ENCODE assay signal across 9 mouse cellular contexts in the genomic region with DNA sequence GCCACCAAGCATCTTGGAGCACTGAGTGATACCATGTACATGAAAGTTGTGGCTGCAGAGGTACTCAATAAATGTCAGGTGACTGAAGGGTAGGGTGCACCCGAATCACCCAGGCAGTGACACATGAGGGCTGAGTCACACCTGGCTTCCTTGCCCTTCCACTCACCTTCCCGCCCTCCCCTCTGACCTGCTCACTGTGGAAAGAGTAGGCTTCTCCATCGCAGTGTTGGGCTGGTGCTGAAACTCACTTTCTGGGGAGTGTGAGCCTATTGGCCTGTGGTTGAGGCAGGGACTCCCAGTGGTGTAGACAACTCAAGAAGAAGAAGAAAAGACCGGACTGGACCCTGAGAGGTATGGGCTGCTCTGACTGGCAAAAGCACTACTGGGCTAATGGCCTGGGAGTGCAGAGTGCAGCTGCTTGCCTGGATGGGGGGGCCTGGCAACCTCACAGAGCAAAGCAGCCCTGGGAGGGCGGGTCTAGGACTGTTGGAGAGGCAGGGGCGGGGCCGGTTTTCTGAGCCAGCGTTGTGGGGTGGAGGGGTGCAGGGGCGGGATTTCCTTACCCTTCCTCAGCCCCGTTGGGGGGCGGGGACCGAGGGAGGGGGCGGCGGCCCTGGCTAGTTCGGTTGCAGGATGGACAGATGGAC. TPM values are rescaled to one million over a fixed set of nuclear protein-coding genes. Genes with fewer than 3 reads are reported as not detected.
DNase-seq lines count a peak whose midpoint lies in the region; ATAC-seq and TF ChIP-seq lines count a peak whose summit lies in the region.
"Had no signal": no experiment of that assay in that cellular context is flagged by ENCODE, and none has a peak within 500 bp of the region (broad histone marks: within the 10 kb centered on the region; RNA-seq: fewer than 3 reads in every experiment).

No protein-coding gene starts in this region.

- H3K9ac ChIP-seq in hindbrain, embryonic 11.5 days (ENCODE audit: low read depth, low read length), result no peak overlapping the region
- H3K9ac ChIP-seq in hindbrain, embryonic 16.5 days (ENCODE audit: low read depth, low read length), result no peak overlapping the region
- no peak overlapping the region for H3K9ac ChIP-seq in limb, embryonic 13.5 days

- WGBS in hindbrain, embryonic 11.5 days, result 20% methylated on average over 11 of the region's 15 CpGs
- WGBS in hindbrain, embryonic 16.5 days, result 41% methylated on average over 8 of the region's 15 CpGs
- WGBS in heart, embryonic 10.5 days, result 22% methylated on average over 15 of the region's 15 CpGs
- 20% methylated on average over 15 of the region's 15 CpGs for WGBS in limb, embryonic 13.5 days
- WGBS in small intestine, adult 2 months, result 26% methylated on average over 14 of the region's 15 CpGs

- H3K4me2 ChIP-seq in hindbrain, embryonic 11.5 days (replicated peaks; ENCODE audit: low read depth, low read length), result 0 out of 2 replicates have a peak overlapping the region, but pooled peaks have one; percentile 11
- no peak overlapping the region for H3K4me2 ChIP-seq in hindbrain, embryonic 16.5 days (ENCODE audit: low read length)
- H3K4me2 ChIP-seq in limb, embryonic 13.5 days (replicated peaks), result peak overlapping the region; percentile 53

- no peak for TF ChIP-seq POLR2A in small intestine, adult 2 months (IDR thresholded peaks at IDR 0.05; ENCODE audit: low read depth, low read length)

- no peaks in the 10 kb centered on the region for H3K36me3 ChIP-seq in hindbrain, embryonic 11.5 days (ENCODE audit: control insufficient read depth, insufficient read depth, low read length)
- H3K36me3 ChIP-seq in hindbrain, embryonic 16.5 days (ENCODE audit: control insufficient read depth, insufficient read depth, low read length), result no peaks in the 10 kb centered on the region
- H3K36me3 ChIP-seq in heart, embryonic 10.5 days, result no peaks in the 10 kb centered on the region
- H3K36me3 ChIP-seq in limb, embryonic 13.5 days, result no peaks in the 10 kb centered on the region
- H3K36me3 ChIP-seq in small intestine, adult 2 months (ENCODE audit: control insufficient read depth, insufficient read depth, low read length), result no peaks in the 10 kb centered on the region

- H3K4me3 ChIP-seq in hindbrain, embryonic 11.5 days (ENCODE audit: low read depth, low read length), result no peak overlapping the region
- H3K4me3 ChIP-seq in hindbrain, embryonic 16.5 days (ENCODE audit: low read length), result no peak overlapping the region
- peak overlapping the region; percentile 47 for H3K4me3 ChIP-seq in heart, embryonic 10.5 days
- H3K4me3 ChIP-seq in limb, embryonic 13.5 days, result peak overlapping the region; percentile 28
- H3K4me3 ChIP-seq in small intestine, adult 2 months (ENCODE audit: low read depth, low read length), result peak overlapping the region; percentile 42

- H3K27ac ChIP-seq in hindbrain, embryonic 11.5 days (ENCODE audit: low read depth, low read length), result no peak overlapping the region
- H3K27ac ChIP-seq in hindbrain, embryonic 16.5 days (ENCODE audit: low read depth, low read length), result no peak overlapping the region
- peak overlapping the region; percentile 74 for H3K27ac ChIP-seq in heart, embryonic 10.5 days
- no peak overlapping the region for H3K27ac ChIP-seq in limb, embryonic 13.5 days
- peak overlapping the region; percentile 44; the same call in 1 of the 2 replicates for H3K27ac ChIP-seq in small intestine, adult 2 months (ENCODE audit: insufficient read depth, low read depth, low read length)

- TF ChIP-seq CTCF in small intestine, adult 2 months (IDR thresholded peaks at IDR 0.05; ENCODE audit: extremely low read depth, insufficient read length, insufficient replicate concordance, low read depth, low read length), result no peak

- no peak for DNase-seq in hindbrain, embryonic 11.5 days (ENCODE audit: low spot score)
- DNase-seq in ZHBTc4 (ENCODE audit: low read depth, low spot score), result peak; percentile 48
- DNase-seq in heart, embryonic 10.5 days (ENCODE audit: low spot score), result no peak
- no peak for DNase-seq in frontal cortex, postnatal 10 days (ENCODE audit: low spot score in 2 of 2)
- DNase-seq in cerebellum, adult 9-10 months, result no peak

- no peaks in the 10 kb centered on the region for H3K4me1 ChIP-seq in hindbrain, embryonic 11.5 days (replicated peaks; ENCODE audit: control insufficient read depth, insufficient read depth, low read length)
- H3K4me1 ChIP-seq in hindbrain, embryonic 16.5 days (ENCODE audit: control insufficient read depth, insufficient read depth, low read depth, low read length), result peaks cover 12% of the 10 kb centered on the region
- peaks cover 51% of the 10 kb centered on the region for H3K4me1 ChIP-seq in heart, embryonic 10.5 days
- H3K4me1 ChIP-seq in limb, embryonic 13.5 days, result peaks cover 37% of the 10 kb centered on the region
- H3K4me1 ChIP-seq in small intestine, adult 2 months (ENCODE audit: control insufficient read depth, insufficient read depth, insufficient read length, low read length), result peaks cover 29% of the 10 kb centered on the region

- no peaks in the 10 kb centered on the region for H3K27me3 ChIP-seq in hindbrain, embryonic 11.5 days (ENCODE audit: control insufficient read depth, insufficient read depth, low read length)
- H3K27me3 ChIP-seq in hindbrain, embryonic 16.5 days (replicated peaks; ENCODE audit: control insufficient read depth, insufficient read depth, low read length), result no peaks in the 10 kb centered on the region
- peaks cover 6% of the 10 kb centered on the region; the same call in 1 of the 2 replicates for H3K27me3 ChIP-seq in heart, embryonic 10.5 days (ENCODE audit: insufficient read depth, poor library complexity, severe bottlenecking)
- no peaks in the 10 kb centered on the region for H3K27me3 ChIP-seq in limb, embryonic 13.5 days
- H3K27me3 ChIP-seq in small intestine, adult 2 months (ENCODE audit: control insufficient read depth, insufficient read depth, low read length), result no peaks in the 10 kb centered on the region
- H3K27me3 ChIP-seq: Patski had no signal

- no peaks in the 10 kb centered on the region for H3K9me3 ChIP-seq in hindbrain, embryonic 11.5 days (ENCODE audit: control insufficient read depth, low read length)
- no peaks in the 10 kb centered on the region for H3K9me3 ChIP-seq in hindbrain, embryonic 16.5 days (ENCODE audit: control insufficient read depth, low read length)
- no peaks in the 10 kb centered on the region for H3K9me3 ChIP-seq in heart, embryonic 10.5 days
- no peaks in the 10 kb centered on the region for H3K9me3 ChIP-seq in limb, embryonic 13.5 days

- no peak for ATAC-seq in hindbrain, embryonic 11.5 days (ENCODE audit: low FRiP score)
- ATAC-seq in hindbrain, embryonic 16.5 days, result no peak
- no peak for ATAC-seq in limb, embryonic 13.5 days (ENCODE audit: low FRiP score, low read depth)
- ATAC-seq: Patski had no signal

RNA-seq across cellular contexts. Expression of gene Ucn2, which starts 2.0 kb away (rescaled TPM):
- not detected in 2 replicates for polyA plus RNA-seq in hindbrain, embryonic 11.5 days (2014; fragmentation: Nextera tagmentation; extraction: Ambion mirVana)
- not detected in 2 replicates for polyA plus RNA-seq in hindbrain, embryonic 16.5 days (2015; fragmentation: Nextera tagmentation; extraction: Ambion mirVana)
- polyA plus RNA-seq in heart, embryonic 10.5 days (2016; fragmentation: Nextera tagmentation; extraction: Ambion mirVana), result not detected in 2 replicates
- 0.22 and 0.33 TPM in 2 replicates for polyA plus RNA-seq in limb, embryonic 13.5 days (2015; fragmentation: Nextera tagmentation; extraction: Ambion mirVana)
- polyA plus RNA-seq in small intestine, adult 2 months (2012; rRNA removed), result 0.23 and 0.56 TPM in 2 replicates

RNA-seq across cellular contexts. Expression of gene Pfkfb4, which starts 3.8 kb away (rescaled TPM):
- polyA plus RNA-seq in hindbrain, embryonic 11.5 days (2014; fragmentation: Nextera tagmentation; extraction: Ambion mirVana), result 10.9 and 12.8 TPM in 2 replicates
- 31.3 and 31.9 TPM in 2 replicates for polyA plus RNA-seq in hindbrain, embryonic 16.5 days (2015; fragmentation: Nextera tagmentation; extraction: Ambion mirVana)
- 6.9 and 9.4 TPM in 2 replicates for polyA plus RNA-seq in heart, embryonic 10.5 days (2016; fragmentation: Nextera tagmentation; extraction: Ambion mirVana)
- polyA plus RNA-seq in limb, embryonic 13.5 days (2015; fragmentation: Nextera tagmentation; extraction: Ambion mirVana), result 12.3 and 14.6 TPM in 2 replicates
- 53.2 and 121 TPM in 2 replicates for polyA plus RNA-seq in small intestine, adult 2 months (2012; rRNA removed)

RNA-seq across cellular contexts. Expression of gene Col7a1, which starts 34.4 kb away (rescaled TPM):
- 1.2 and 2.6 TPM in 2 replicates for polyA plus RNA-seq in hindbrain, embryonic 11.5 days (2014; fragmentation: Nextera tagmentation; extraction: Ambion mirVana)
- polyA plus RNA-seq in hindbrain, embryonic 16.5 days (2015; fragmentation: Nextera tagmentation; extraction: Ambion mirVana), result 1.5 and 1.7 TPM in 2 replicates
- 1.0 and 1.8 TPM in 2 replicates for polyA plus RNA-seq in heart, embryonic 10.5 days (2016; fragmentation: Nextera tagmentation; extraction: Ambion mirVana)
- polyA plus RNA-seq in limb, embryonic 13.5 days (2015; fragmentation: Nextera tagmentation; extraction: Ambion mirVana), result 6.7 and 7.7 TPM in 2 replicates
- polyA plus RNA-seq in small intestine, adult 2 months (2012; rRNA removed), result 3.4 and 9.7 TPM in 2 replicates

RNA-seq across cellular contexts. Expression of gene Shisa5, which starts 50.5 kb away (rescaled TPM):
- polyA plus RNA-seq in hindbrain, embryonic 11.5 days (2014; fragmentation: Nextera tagmentation; extraction: Ambion mirVana), result 33.4 and 34.1 TPM in 2 replicates
- polyA plus RNA-seq in hindbrain, embryonic 16.5 days (2015; fragmentation: Nextera tagmentation; extraction: Ambion mirVana), result 83.2 and 87.5 TPM in 2 replicates
- 58.2 and 68.5 TPM in 2 replicates for polyA plus RNA-seq in heart, embryonic 10.5 days (2016; fragmentation: Nextera tagmentation; extraction: Ambion mirVana)
- 84.1 and 87.1 TPM in 2 replicates for polyA plus RNA-seq in limb, embryonic 13.5 days (2015; fragmentation: Nextera tagmentation; extraction: Ambion mirVana)
- polyA plus RNA-seq in small intestine, adult 2 months (2012; rRNA removed), result 406 and 675 TPM in 2 replicates

RNA-seq across cellular contexts. Expression of gene Uqcrc1, which starts 51.4 kb away (rescaled TPM):
- polyA plus RNA-seq in hindbrain, embryonic 11.5 days (2014; fragmentation: Nextera tagmentation; extraction: Ambion mirVana), result 354 and 388 TPM in 2 replicates
- polyA plus RNA-seq in hindbrain, embryonic 16.5 days (2015; fragmentation: Nextera tagmentation; extraction: Ambion mirVana), result 521 and 553 TPM in 2 replicates
- 692 and 883 TPM in 2 replicates for polyA plus RNA-seq in heart, embryonic 10.5 days (2016; fragmentation: Nextera tagmentation; extraction: Ambion mirVana)
- polyA plus RNA-seq in limb, embryonic 13.5 days (2015; fragmentation: Nextera tagmentation; extraction: Ambion mirVana), result 437 and 447 TPM in 2 replicates
- polyA plus RNA-seq in small intestine, adult 2 months (2012; rRNA removed), result 991 and 1,216 TPM in 2 replicates

Comparison
In these comparisons a context has a peak if more than half of its experiments do, and no peak if none do; other contexts are left out.
1. H3K27ac ChIP-seq: peak in heart, embryonic 10.5 days (single experiment) and small intestine, adult 2 months (single experiment); none in hindbrain, embryonic 11.5 days (single experiment), hindbrain, embryonic 16.5 days (single experiment) and limb, embryonic 13.5 days (single experiment).
2. H3K4me3 ChIP-seq: peak in heart, embryonic 10.5 days (single experiment), limb, embryonic 13.5 days (single experiment) and small intestine, adult 2 months (single experiment); none in hindbrain, embryonic 11.5 days (single experiment) and hindbrain, embryonic 16.5 days (single experiment).